Mouse (Mus musculus) stomach, embryonic 14.5 days (tissue): ENCODE data around the gene Alg9. TPM values are rescaled to one million over a fixed set of nuclear protein-coding genes. Genes with fewer than 3 reads are reported as not detected.

Experiments used
- ATAC-seq: fragments of 200-750 bp; cut with Nextera tagmentation; 2 replicates; pipeline ENCODE4 v1.8.0; 2017; ENCODE audit warnings: low read depth, moderate TSS enrichment; ENCODE audit not compliant: insufficient number of reproducible peaks, insufficient read depth, low FRiP score
- H3K27ac ChIP-seq: fragments of 300-500 bp; sonication (generic); 2 replicates; pipeline ENCODE4 v1.5.1; 2014; ENCODE audit warnings: mild to moderate bottlenecking, low read length, moderate library complexity, mixed read lengths
- H3K27me3 ChIP-seq: fragments of 300-500 bp; sonication (generic); 2 replicates; pipeline ENCODE4 v1.6.1; 2014; ENCODE audit warnings: low read length, control low read depth, mixed read lengths; ENCODE audit not compliant: control insufficient read depth, insufficient read depth
- H3K36me3 ChIP-seq: fragments of 300-500 bp; sonication (generic); 2 replicates; pipeline ENCODE4 v1.6.1; 2014; ENCODE audit warnings: mild to moderate bottlenecking, control low read depth, low read length, moderate library complexity, mixed read lengths; ENCODE audit not compliant: control insufficient read depth, insufficient read depth
- H3K4me1 ChIP-seq: fragments of 300-500 bp; sonication (generic); 2 replicates; pipeline ENCODE4 v1.6.1; 2014; ENCODE audit warnings: low read length, control low read depth, mixed read lengths; ENCODE audit not compliant: control insufficient read depth, insufficient read depth
- H3K4me2 ChIP-seq: fragments of 300-500 bp; sonication (generic); replicated peaks from 2 replicates; pipeline ENCODE4 v1.6.1; 2014; ENCODE audit warnings: low read depth, low read length, control low read depth
- H3K4me3 ChIP-seq: fragments of 300-500 bp; sonication (generic); 2 replicates; pipeline ENCODE4 v1.5.1; 2014; ENCODE audit warnings: low read depth, low read length, control low read depth
- H3K9ac ChIP-seq: fragments of 300-500 bp; sonication (generic); replicated peaks from 2 replicates; pipeline ENCODE4 v1.6.1; 2014; ENCODE audit warnings: low read depth, mild to moderate bottlenecking, control low read depth, low read length, moderate library complexity, mixed read lengths
- H3K9me3 ChIP-seq: fragments of 300-500 bp; sonication (generic); 2 replicates; pipeline ENCODE4 v1.6.1; 2016; ENCODE audit warnings: low read depth, low read length, control low read depth; ENCODE audit not compliant: control insufficient read depth
- WGBS: fragments of 180-500 bp; shearing (Covaris S2); extraction: QIAGEN DNeasy Blood & Tissue Kit; methylation state at CpG from one replicate; pipeline ENCODE4 v1.1.7; 2014; 5-methylcytosine and 5-hydroxymethylcytosine counted together
- polyA plus RNA-seq: library from polyadenylated mRNA; unstranded; fragments of >200 nt; fragmentation: Nextera tagmentation; extraction: Ambion mirVana; gene quantifications from 2 replicates; pipeline ENCODE4 v1.2.1, GENCODE M21; 2014

The Alg9 gene
- polyA plus RNA-seq, 1 experiment from 2014 or later, result 38.9 TPM

- Histone ChIP-seq H3K4me1 (0 out of 2 replicates have a peak, but pooled peaks cover 6% of the 10 kb centered on the region), H3K36me3 (no peaks in the 10 kb centered on the region), H3K9me3 (no peaks in the 10 kb centered on the region), H3K4me3 (peak within 1 kb of the TSS; percentile 18), H3K27me3 (no peaks in the 10 kb centered on the region), H3K4me2 (peak within 1 kb of the TSS; percentile 57), H3K9ac (no peak within 1 kb of the TSS), H3K27ac (peak within 1 kb of the TSS; percentile 2; the same call in 1 of the 2 replicates)
- 10% methylated on average over 36 of the region's 36 CpGs for WGBS
- ATAC-seq, result peak; percentile 99
These were observed 35.6 kb upstream of the Alg9 start, which contains the start of gene Dixdc1 for GRCm38 (mm10) chr9:50738914-50739870. Gene Dixdc1 (minus strand): TSS chr9:50739517.

GRCm38 (mm10) chr9:50740867-50741784, 33.7 kb upstream of the Alg9 start:
- Histone ChIP-seq H3K4me3 (no peak overlapping the region), H3K9me3 (no peaks in the 10 kb centered on the region), H3K27ac (no peak overlapping the region), H3K4me1 (0 out of 2 replicates have a peak, but pooled peaks cover 6% of the 10 kb centered on the region), H3K4me2 (no peak overlapping the region), H3K27me3 (no peaks in the 10 kb centered on the region), H3K36me3 (no peaks in the 10 kb centered on the region), H3K9ac (no peak overlapping the region)
- no peak for ATAC-seq
- 86% methylated on average over 14 of the region's 14 CpGs for WGBS

- H3K4me1 ChIP-seq, result peaks cover 8% of the 10 kb centered on the region; the same call in 1 of the 2 replicates
- no peak for ATAC-seq
- no peaks in the 10 kb centered on the region for H3K9me3 ChIP-seq
- H3K27me3 ChIP-seq, result no peaks in the 10 kb centered on the region
- H3K4me3 ChIP-seq, result no peak overlapping the region
- H3K27ac ChIP-seq, result no peak overlapping the region
- no peak overlapping the region for H3K9ac ChIP-seq
- H3K36me3 ChIP-seq, result no peaks in the 10 kb centered on the region
- no peak overlapping the region for H3K4me2 ChIP-seq
- 88% methylated on average over 3 of the region's 3 CpGs for WGBS
These were observed 32.6 kb upstream of the Alg9 start for GRCm38 (mm10) chr9:50742261-50742660.

- Histone ChIP-seq H3K27me3 (no peaks in the 10 kb centered on the region), H3K9ac (no peak overlapping the region), H3K27ac (no peak overlapping the region), H3K4me2 (no peak overlapping the region), H3K9me3 (no peaks in the 10 kb centered on the region), H3K4me1 (peaks cover 8% of the 10 kb centered on the region; the same call in 1 of the 2 replicates), H3K4me3 (no peak overlapping the region), H3K36me3 (no peaks in the 10 kb centered on the region)
- no peak for ATAC-seq
- 81% methylated on average over 2 of the region's 2 CpGs for WGBS
These were observed 32.1 kb upstream of the Alg9 start for GRCm38 (mm10) chr9:50742744-50743143.

GRCm38 (mm10) chr9:50745806-50746205, 29.0 kb upstream of the Alg9 start:
- H3K27ac ChIP-seq, result peak overlapping the region; percentile 85
- WGBS, result 8% methylated on average over 7 of the region's 7 CpGs
- H3K36me3 ChIP-seq, result no peaks in the 10 kb centered on the region
- peak overlapping the region; percentile 49 for H3K4me3 ChIP-seq
- peak overlapping the region; percentile 72 for H3K4me2 ChIP-seq
- H3K27me3 ChIP-seq, result no peaks in the 10 kb centered on the region
- peak; percentile 74 for ATAC-seq
- peaks cover 2% of the 10 kb centered on the region; the same call in 1 of the 2 replicates for H3K4me1 ChIP-seq
- peak overlapping the region; percentile 50 for H3K9ac ChIP-seq
- H3K9me3 ChIP-seq, result no peaks in the 10 kb centered on the region

- Histone ChIP-seq H3K36me3 (no peaks in the 10 kb centered on the region), H3K27me3 (no peaks in the 10 kb centered on the region), H3K27ac (peak within 1 kb of the TSS; percentile 85), H3K9me3 (no peaks in the 10 kb centered on the region), H3K4me1 (peaks cover 2% of the 10 kb centered on the region; the same call in 1 of the 2 replicates), H3K9ac (peak within 1 kb of the TSS; percentile 50), H3K4me3 (peak within 1 kb of the TSS; percentile 49), H3K4me2 (peak within 1 kb of the TSS; percentile 72)
- ATAC-seq, result peak; percentile 90
- 1% methylated on average over 19 of the region's 19 CpGs for WGBS
These were observed 28.6 kb upstream of the Alg9 start, which contains the start of gene 2310030G06Rik for GRCm38 (mm10) chr9:50746214-50746677. Gene 2310030G06Rik (minus strand): TSS chr9:50746536.

- H3K4me1 ChIP-seq, result peaks cover 9% of the 10 kb centered on the region; the same call in 1 of the 2 replicates
- no peak overlapping the region for H3K4me3 ChIP-seq
- no peaks in the 10 kb centered on the region for H3K27me3 ChIP-seq
- H3K4me2 ChIP-seq, result no peak overlapping the region
- H3K36me3 ChIP-seq, result no peaks in the 10 kb centered on the region
- H3K27ac ChIP-seq, result no peak overlapping the region
- WGBS, result 72% methylated on average over 6 of the region's 6 CpGs
- no peak overlapping the region for H3K9ac ChIP-seq
- no peak for ATAC-seq
- no peaks in the 10 kb centered on the region for H3K9me3 ChIP-seq
These were observed 24.1 kb upstream of the Alg9 start for GRCm38 (mm10) chr9:50750706-50751105.

GRCm38 (mm10) chr9:50751323-50751722, 23.5 kb upstream of the Alg9 start, which contains the start of gene Cryab:
Gene Cryab (plus strand): TSS chr9:50751325.
- H3K4me3 ChIP-seq, result no peak within 1 kb of the TSS
- H3K9ac ChIP-seq, result no peak within 1 kb of the TSS

More at GRCm38 (mm10) chr9:50751323-50751722, 23.5 kb upstream of the Alg9 start, which contains the start of gene Cryab:
- Histone ChIP-seq H3K27me3 (no peaks in the 10 kb centered on the region), H3K4me1 (peaks cover 9% of the 10 kb centered on the region; the same call in 1 of the 2 replicates), H3K27ac (peak within 1 kb of the TSS; percentile 52; the same call in 1 of the 2 replicates), H3K36me3 (no peaks in the 10 kb centered on the region), H3K4me2 (0 out of 2 replicates have a peak within 1 kb of the TSS, but pooled peaks have one; percentile 10), H3K9me3 (no peaks in the 10 kb centered on the region)
- no peak for ATAC-seq
- WGBS, result 67% methylated on average over 22 of the region's 22 CpGs
